Mouse (Mus musculus): ENCODE results near the gene Ehd1.
"Not testable (repeated sequence)": the region's sequence is repeated elsewhere in the genome, so short reads cannot be mapped to it uniquely, and the experiment has no call there.

Gene Ehd1

DNA sequence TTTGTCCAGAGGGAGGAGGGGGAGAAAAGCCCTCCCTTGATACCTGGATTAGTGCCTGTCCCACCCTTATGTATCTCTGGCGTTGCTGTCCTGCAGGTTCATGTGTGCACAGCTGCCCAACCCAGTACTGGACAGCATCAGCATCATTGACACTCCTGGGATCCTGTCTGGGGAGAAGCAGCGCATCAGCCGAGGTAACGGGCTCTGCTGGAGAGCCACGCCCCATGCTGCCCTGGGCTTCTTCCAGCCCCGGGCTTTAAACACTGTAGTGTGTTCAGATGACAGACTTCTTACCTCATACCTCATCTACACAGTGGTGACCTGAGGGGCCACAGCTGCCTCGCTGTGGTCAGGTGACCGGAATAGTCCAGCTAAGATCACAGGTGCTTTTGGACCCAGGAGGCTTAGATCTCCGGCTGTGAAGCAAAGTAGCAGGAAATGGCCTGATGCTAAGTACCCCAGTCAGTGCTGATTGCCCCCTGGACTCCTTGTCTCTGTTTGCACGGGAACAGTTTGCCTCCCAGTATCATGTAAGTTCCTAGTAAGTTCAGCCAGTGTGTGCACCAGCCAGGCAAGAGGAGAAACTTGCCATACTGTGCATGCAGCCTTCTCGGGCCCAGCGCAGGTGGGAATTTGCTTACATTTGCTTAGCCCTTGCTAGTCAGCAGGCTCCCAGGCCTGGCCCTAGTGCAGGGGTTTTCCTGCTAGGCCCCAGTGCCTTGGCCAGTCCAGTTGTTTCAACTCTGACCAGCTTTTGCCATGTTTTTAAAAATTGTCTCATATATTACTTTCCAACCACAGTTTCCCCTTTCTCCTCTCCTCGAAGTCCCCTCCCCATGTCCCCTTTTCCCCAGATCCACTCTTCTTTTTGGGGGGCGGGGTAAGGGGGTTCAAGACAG lies 4.8 kb downstream of the Ehd1 start:
- DNase-seq: no peak

DNA sequence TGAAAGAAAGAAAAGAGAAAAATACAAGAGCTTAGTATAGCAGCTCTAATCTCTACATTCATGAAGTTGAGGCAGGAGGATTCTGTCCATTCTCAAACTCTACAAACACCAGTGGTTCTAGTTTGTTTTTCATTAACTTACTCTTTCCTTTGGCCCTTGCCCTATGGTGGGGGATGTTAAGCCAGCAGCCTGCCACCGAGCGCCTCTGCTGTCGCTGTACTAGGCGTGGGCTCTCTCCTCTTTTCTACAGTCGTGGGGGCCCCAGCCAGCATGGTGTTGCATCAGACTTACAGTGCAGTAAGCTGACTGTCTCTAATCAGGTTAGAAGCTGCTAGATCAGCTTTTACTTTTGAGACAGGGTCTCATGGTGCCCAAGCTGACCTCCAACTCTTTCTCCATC lies 6.5 kb downstream of the Ehd1 start:
- no peak for DNase-seq

GRCm38 (mm10) chr19:6284502-6284901 lies 8.0 kb downstream of the Ehd1 start:
- no peak for DNase-seq

- no peak for DNase-seq
These were observed 8.7 kb downstream of the Ehd1 start for GRCm38 (mm10) chr19:6285226-6285625.

DNA sequence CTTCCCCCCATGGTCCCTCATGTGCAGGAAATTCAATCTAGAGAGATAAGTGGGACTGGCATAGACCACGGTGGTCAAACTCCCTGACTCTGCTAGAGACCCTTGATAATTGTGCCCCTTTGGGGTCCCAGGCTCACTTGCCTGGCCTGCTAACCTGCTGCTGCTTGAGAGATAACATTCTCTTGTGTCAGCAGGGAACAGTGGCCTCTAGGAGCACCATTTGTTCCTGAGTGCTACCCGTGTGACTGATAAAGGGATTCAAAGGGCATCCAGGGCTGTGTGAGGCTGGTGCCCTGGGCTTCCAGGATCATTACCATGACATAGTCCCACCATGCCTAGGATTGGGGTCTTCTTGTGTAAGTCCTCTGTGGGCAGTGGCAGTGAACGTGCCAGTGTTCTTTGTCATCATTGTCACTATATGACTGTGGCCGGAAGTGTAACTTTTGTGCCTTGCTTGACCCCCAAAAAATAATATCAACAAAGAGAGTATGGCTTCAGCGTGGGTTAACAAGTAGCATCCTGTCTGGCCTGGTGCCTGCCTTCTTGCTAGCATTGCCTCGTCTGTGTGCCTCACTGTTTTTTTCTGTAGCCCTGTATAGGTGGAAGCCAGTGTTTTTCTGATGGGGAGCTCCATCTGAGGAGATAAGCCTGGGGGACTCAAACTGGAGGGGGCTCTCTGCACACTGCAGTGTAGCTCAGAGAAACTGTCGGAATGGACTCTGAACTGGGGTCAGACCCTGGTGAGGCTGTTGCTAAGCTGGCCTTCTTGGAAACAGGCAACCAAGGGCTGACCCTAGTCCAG lies 9.3 kb downstream of the Ehd1 start:
- DNase-seq: no peak

DNA sequence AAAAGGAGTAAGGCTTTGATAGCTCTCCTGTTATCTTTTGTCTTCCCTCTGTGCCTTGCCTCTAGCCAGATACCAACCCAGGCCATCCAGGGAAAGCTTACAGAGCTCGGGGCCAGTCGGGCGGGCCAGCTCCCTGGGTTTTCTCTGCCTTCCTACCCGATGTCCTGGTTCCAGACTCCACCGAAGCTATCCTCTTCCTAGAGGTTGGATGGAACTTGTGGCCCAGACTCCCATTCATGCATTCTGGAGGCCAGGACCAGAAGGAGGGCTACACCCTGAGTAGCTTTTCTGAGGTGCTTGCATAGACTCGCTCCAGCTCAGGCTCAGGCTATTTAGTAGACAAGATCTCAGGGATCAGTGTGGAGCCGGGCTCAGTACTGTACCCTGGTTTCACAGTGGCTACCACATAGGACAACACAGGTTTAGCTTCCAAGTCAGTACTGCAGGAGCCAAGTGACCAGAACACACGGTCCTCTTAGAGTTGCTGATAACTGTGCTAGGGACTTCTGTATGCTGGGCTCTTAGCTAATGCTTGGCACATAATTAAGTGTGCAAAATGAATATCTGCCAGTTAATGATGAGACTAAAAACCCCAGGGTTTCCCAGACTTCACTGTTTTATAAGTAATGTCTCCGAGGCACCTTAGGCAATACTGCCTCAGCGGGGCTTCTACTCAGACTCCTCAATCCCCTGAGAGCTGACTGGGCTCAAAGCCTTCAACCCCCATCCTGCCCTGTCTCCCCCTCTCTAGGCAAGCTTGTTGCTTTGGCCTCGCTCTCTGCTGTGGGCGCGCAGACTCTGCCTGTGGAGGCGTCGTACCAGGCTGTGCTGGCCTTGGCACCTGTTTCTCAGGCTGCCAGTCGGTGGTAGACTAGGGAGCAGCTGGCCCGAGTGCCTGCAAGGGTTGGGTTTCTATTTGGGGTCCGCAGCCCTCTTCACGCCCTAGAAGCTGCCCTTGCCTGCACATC lies 10.2 kb downstream of the Ehd1 start:
- peak; percentile 25 for DNase-seq

GRCm38 (mm10) chr19:6288236-6288894 lies 11.8 kb downstream of the Ehd1 start:
- no peak for DNase-seq

DNA sequence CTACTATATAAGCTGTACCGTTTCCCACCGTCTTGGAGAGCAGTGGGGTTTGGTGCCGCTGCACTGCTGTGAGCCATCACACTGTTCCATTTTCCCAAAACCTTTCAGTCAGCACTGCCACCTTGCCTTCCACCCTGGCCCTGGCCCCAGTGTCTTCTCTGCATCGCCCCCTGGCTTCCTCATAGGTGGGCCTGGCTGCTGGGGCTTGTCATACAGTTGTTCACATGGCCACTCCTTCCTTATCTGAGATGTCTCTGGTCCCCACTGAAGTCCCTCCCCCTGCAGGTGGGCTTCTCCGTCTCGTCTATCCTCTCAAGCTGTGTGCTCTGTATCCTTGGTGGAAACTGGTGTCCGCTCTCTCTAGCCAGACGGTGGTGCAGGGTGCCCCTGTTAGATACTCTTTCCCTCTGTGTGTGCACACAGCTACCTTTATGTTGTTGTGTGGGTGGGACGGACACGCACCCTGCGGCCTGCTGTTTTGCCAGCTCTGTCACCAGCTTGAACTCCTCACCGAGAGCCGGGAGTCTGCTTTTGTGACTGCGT lies 13.2 kb downstream of the Ehd1 start:
- no peak for DNase-seq

DNA sequence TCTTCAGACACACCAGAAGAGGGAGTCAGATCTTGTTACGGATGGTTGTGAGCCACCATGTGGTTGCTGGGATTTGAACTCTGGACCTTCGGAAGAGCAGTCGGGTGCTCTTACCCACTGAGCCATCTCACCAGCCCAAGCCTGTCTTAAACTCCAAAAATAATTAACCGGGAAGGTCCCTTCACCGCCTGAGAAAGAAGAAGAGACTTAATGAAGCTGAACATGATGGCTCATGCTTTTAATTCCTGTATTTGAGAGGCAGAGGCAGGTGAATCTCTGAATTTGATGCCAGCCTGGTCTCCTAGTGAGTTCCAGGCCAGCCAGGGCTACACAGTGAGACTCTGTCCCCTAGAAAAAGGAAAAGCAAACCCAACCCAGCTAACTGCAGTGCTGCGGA lies 14.2 kb downstream of the Ehd1 start:
- not testable (repeated sequence) for DNase-seq

DNA sequence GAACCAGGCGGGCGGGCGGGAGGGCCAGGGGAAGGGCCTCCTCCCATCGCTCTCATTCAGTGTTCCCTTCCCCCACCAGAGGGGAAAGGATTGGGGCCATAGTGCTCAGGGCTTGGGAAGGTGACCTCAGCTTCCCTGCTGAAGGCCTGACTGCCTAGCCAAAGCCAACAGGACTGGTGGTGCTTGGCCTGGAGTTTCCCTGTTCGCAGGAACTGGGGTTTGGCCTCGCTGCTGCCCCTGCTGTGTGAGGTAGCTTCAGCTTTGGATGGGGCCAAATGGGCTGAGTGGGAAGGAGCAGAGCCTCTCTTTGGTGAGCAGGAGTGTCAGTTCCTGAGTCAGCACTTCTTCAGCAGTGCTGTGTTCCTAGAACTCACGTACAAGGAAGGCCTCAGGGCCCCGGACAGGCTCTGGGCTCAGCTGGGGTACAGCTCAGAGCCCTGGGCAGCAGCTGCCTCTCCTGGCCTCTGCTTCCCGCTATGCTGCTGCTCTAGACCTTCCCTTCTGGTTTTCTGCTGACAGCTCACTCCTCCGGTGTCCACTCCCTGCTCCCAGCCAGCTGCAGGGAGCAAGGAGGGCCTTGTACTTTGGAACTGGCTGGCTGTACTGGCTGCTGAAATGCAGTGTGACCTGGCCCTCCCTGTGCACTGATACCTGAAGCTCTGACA lies 14.7 kb downstream of the Ehd1 start:
- no peak for DNase-seq

DNA sequence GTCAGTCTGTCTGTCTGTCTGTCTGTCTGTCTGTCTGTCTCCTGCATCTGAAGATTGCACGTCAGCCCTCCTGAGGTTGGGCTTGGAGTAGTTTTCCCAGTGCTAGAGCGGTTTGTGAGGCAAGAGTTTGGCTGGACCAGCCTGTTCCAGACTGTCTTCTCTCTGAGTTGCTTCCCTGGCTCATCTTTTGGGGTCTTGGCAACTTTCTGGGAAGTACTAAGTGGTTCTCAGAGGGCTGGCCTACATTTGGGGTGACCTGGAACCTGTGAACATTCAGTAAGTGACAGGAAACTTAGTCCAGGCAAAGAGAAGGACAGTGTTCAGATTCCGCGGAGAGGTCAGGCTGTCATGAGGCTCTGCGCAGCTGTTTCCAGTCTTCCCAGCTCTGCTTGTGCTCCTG lies 15.7 kb downstream of the Ehd1 start:
- DNase-seq: no peak

GRCm38 (mm10) chr19:6294301-6294700 lies 17.8 kb downstream of the Ehd1 start:
- no peak for DNase-seq

DNA sequence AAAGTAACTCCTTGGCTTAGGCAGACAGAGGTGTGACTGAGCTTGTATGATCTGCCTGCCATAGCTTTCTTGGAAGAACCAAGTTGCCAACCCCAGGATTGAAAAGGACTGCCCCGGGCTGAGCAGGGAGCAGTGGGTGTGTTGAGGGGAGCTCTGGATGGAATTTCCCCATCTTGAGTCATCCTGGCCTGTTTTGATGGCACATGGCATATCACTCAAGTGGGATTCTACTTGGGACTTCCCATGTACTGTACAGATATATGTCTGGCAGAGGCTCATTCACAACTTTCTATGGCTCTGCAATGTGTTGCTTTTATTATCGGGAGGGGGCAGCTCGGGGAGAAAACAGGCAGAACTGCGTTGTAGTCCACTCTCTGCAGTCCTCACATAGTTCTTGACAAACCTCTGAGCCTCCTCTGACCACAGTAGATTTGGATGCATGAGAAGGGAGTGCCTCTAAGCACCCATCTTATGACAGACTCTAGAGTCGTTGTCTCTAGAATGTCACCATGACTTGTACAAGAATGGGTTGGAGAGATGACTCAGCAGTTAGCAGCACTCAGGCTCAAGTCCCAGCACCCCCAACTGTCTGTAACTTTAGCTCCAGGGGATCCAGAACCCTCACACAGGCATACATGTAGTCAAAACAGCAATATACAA lies 20.2 kb downstream of the Ehd1 start:
- no peak for DNase-seq

DNA sequence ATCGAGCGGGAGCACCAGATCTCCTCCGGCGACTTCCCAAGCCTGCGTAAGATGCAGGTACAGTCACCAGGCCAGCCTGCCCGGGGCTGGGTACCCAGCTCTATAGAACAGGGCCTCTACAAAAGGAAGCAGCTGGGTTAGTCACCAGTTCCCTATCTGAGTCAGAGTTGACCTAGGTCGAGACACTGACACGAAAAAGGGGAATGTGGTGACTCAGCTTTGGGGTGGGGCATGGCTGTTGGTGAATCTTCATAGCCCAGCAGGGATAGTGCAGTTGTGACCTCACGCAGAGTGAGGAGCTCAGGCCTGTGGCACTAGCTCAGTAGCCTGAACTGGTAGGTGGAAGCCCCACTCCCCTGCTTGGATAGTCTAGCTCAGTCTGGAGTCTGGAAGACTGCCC lies 21.1 kb downstream of the Ehd1 start:
- DNase-seq: no peak

- no peak for DNase-seq
These were observed 22.5 kb downstream of the Ehd1 start for GRCm38 (mm10) chr19:6299003-6299402.

- DNase-seq: no peak
These were observed 23.1 kb downstream of the Ehd1 start for GRCm38 (mm10) chr19:6299450-6300267.

DNA sequence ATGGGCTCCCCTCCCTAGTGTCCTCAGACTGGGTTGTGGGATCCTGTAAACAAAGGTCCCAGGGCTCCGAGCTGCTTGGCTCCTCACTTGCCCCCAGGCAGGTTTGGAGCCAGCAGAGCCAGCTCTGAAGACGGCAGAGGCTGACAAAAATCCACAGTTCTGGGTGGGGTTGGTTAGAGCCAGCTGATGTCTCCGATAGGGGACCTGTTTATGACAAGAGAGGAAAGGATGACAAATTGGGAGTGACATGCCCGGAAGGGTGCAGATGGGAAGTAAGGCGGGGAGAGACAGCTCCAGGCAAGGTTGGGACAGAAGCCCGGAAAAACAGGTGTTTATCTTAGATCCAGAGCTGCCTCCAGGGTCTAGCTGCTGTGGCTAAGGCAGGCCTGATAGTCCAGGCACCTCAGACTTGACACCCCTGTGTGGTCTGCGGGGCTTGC lies 23.9 kb downstream of the Ehd1 start:
- DNase-seq: no peak

- DNase-seq: no peak
These were observed 25.6 kb downstream of the Ehd1 start for GRCm38 (mm10) chr19:6302114-6302513.

DNA sequence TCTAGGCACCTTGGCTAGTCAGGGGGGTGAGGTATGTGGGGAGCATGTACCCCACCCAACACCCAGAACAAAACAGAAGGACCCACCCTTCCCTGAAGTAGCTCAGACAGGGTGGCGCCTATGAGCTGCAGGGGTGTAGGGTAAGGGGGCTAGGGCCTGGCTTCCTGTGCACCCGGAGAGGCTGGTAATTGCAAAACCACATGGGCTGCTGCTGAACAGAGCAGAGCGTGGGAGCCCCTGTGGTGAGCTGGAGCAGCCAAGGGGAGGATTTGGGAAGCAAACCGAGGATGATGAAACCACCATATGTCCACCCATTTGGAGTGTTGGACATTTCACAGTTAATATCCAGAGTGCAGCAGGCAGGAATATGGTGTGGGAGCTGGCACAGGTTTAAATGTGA lies 26.0 kb downstream of the Ehd1 start:
- peak; percentile 59 for DNase-seq

DNA sequence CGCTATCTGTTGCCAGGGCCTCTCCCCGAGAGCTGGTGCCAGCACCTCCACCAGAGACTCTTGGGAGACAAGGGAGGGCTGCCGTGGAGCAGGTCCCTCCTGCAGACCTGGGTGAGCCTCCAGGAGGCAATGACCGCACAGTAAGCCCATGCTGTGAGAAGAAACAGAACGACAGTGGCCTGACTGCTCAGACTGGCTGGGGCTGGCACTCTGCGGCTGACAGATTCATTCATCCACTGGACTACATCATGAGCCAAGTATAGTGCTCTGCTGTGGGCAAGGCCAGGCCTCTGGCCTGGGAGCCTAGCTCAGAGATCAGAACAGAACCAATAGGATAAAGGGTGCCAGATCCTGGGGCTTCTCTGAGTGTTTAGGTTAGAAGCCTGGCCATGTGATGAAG lies 27.3 kb downstream of the Ehd1 start:
- DNase-seq: no peak
